Mouse (Mus musculus) olfactory bulb, adult 2 months (tissue): ENCODE results near the gene Ccl3.

Experiments
- CTCF ChIP-seq: fragments of 200-500 bp; IDR thresholded peaks from 2 replicates; pipeline ENCODE4 v1.5.1; 2012; ENCODE audit warnings: low read depth, mild to moderate bottlenecking, low read length, moderate library complexity; ENCODE audit not compliant: insufficient read depth
- POLR2A ChIP-seq: fragments of 200-500 bp; IDR thresholded peaks from 2 replicates; pipeline ENCODE4 v1.6.1; 2012; ENCODE audit warnings: mild to moderate bottlenecking, low read depth, low read length, moderate library complexity; ENCODE audit not compliant: insufficient read depth

- TF ChIP-seq CTCF (no peak), POLR2A (no peak)
These were observed 22.6 kb upstream of the Ccl3 start for GRCm38 (mm10) chr11:83671743-83672142.
